Mouse (Mus musculus): ENCODE measurements at regions not wholly inside any gene's neighbourhood (a gene's known extent, or its start where the extent isn't known, plus 50 kb on each side); places are given as distances from the start of the nearest gene placed in this dataset.
"Not testable (repeated sequence)": the region's sequence is repeated elsewhere in the genome, so short reads cannot be mapped to it uniquely, and the experiment has no call there.

DNA sequence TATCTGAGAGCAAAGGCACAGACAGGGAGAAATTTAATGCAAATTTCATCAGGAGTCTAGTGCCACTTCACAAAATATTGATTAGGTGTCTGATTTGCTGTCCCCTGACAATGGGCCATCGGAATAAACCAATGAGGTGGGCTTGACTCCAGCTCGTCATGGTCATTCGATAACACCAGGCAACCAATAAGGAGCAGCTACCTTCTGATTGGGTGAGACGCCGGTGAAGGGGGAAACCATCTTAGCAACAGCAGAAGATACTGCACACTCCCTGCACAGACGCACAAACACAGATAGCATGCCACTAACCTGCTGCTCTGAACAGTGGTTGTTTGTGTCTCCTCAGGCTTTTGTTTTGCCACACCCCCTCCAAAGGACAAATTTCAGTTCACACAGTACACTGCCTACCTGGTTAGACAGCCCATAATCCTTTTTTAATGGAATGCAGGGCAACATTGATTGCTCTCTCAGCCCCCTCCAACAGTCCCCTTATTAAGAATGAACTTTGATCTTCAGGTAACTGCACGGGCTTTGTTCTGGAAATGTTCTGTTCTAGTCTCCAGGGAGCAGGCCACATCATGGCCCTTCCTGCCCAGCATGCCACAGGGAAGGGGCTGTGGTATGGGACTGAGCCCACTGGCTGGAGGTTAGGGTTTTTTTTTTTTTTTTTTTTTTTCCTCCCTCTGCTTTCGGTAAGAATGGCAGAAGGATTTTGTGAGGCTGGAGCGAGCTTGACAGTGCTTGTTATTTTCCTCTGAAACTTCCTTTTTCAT lies 285.1 kb upstream of the Ubash3b start:
- no peak for DNase-seq (ENCODE audit: low spot score)

DNA sequence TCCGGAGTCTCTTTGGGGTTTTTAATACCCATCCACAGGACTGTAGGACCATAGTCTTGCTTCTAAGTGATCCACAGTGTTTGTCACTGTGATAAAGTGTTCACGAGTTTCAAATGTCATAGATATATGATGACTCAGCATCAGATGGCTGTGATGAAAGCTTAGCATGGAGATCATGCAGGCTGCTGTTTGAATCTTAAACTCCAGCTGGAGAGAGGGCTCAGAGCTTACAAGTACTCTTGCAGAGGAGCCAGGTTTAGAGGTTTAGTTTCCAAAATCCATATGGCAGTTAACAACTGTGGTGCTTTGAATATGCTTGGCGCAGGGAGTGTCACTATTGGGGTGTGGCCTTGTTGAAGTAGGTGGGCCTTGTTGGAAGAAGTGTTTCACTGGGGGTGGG lies 280.9 kb upstream of the Ubash3b start:
- DNase-seq (ENCODE audit: low spot score): no peak

DNA sequence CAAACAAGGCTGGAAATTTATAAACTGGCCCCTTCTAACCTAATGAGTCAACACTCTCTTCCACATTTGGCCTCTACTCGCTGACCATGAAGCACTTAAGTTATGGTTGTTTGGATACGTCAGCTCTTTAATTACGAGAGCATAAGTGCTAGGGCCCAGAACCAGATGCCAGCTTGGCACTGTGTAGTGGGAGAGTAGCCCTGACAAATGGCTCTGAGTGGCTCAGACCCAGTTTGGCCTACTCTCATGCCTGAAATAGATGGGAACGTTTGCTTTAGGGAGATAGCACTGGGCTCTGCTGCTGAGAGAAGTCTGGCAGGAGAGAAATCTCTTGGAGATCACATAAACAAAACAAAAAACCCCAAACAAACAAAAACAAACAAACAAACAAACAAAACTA lies 278.5 kb upstream of the Ubash3b start:
- no peak for DNase-seq (ENCODE audit: low spot score)

DNA sequence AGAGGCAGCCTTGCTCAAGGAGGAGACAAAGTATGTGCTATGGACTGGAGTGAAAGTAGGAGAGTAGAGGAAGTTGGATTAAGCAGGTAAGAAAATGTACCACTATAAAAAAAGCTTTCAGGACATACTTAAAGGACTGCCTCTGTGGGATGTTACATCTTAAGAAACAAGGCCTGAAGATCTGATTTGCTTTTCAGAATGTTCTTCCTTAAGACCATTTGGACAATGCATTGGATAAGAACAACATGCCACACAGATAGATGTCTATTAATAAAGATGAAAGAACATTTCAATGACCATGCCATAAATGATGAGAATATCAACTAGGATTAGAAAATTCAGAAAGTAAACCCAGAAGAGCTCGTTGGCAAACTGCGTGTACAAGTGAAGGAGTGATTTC lies 276.6 kb upstream of the Ubash3b start:
- DNase-seq (ENCODE audit: low spot score): no peak

DNA sequence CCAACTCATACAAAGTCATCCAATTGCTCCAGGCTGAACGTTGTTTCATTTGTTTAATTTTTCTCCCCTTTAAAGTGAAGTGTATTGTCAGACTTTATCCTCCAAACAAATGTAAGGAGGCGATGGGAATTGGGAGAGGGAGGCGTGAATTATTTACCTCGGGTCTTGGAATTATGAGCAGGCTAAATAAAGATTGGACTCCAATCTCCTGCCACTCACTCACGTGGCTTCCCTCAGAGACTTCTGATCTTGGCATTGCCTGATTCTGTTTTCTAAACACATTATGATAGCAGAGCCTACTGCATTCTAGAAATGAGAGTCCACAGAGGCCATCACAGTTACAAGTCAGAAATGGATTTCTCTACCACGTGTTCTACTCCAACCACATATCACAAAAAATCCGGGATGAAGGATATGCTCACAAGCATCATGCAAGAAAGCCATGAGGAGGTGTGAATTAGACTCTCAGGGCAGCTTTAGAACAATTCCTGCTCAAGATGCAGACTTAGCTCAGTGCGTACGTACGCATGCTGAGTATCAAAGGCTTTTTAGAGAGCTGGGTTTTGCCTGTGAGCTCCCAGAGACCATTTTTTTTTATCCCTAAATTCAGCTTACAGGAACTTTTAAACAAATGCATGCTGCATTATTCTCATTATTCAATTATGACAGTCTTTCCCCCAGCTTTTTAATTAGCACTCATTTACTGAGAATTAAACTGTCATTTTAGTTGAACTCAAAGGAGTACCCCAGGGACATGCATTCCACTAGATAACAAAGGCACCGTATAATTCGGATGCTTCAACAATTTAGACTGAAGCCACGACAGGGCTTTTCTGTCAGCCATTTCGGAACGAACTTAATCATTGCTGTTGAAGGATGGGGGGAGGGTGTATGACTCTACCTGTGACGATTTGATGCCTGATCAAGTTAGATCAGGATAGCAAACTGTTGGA lies 269.2 kb upstream of the Ubash3b start:
- no peak for DNase-seq (ENCODE audit: low spot score)

DNA sequence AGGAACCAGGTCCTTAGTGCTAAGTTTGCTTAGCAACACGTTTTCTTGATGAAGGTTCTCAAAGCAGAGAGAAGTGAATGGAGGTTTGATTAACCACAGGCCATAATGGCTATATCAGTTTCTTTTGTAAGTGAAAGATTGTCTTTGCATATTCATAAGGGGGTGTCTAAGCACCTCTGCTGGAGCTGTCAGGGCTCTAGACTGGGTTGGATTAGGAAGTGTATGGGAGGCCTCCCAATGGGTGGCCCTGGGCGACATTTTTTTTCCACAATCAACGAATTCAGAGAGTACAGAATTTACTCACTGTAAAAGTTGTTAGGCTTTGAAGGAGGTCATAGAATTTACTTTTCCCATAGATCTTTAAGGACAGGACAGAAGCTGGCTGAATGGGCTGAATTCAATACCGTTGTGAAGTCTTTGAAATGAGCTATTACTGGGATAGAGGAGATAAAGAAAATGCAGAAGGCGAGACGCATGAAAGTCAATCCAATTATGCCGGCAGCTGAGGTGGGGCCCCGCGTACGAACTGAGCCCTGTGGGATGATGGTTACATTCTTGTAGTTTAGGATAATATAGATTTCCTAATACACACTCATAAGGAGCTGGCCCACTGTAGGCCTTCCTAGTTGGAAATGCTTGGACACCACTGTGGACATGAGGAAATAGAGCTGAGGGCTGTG lies 268.4 kb upstream of the Ubash3b start:
- DNase-seq (ENCODE audit: low spot score): no peak

DNA sequence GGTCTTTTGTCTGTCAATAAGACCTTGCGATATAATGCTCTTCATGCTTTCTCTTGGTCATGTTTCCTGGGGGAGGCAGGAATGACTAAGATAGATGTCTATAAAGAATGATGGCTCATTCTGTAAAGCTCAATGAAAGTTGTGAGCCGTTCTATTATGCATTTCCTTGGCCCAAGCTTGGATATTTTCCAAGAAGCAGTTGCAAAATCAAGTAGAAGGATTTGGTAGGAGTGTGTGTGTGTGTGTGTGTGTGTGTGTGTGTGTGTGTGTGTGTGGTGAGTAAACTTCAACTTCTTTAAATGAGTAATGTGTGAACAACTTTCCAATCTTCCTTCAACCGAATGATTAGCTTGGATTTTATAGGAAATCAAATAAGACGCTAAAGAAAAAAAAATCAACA lies 267.7 kb upstream of the Ubash3b start:
- no peak for DNase-seq (ENCODE audit: low spot score)

DNA sequence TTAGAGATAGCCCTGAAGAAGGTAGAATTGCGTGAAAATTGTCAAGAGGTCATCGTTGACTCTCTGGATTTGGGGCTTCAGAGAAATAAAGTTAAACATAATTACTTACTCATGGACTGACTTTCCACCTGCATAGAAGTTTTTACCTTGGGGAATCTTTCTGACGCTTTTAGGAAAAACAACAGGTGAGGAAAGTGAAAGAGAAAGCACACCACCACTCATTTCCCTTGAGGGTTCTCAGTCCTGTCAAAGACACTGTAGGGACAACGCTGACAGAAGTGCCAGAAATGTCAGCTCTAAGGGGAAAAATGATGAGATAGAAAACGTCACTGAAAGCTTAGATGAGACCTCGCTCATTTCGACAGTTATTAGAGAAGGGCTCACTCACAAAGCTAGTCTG lies 265.2 kb upstream of the Ubash3b start:
- DNase-seq (ENCODE audit: low spot score): no peak

DNA sequence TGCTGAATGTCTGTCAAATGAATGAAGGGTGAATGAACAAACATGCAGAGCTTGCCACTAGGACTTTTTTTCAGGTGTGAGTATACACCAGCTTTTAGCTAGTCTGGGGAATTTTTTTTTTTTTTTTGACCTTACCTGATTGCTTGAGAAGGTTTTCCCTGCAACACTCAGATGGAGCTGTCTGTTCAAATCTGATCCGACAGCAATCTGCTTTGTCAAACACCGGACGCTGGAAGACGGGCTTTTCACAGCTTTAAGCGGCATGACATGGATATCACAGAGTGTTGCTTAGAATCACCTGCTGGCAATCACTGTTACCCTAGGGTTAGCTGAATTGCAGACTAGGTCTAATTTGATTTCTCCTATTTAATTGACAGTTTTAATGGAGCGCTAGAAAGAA lies 263.7 kb upstream of the Ubash3b start:
- no peak for DNase-seq (ENCODE audit: low spot score)

DNA sequence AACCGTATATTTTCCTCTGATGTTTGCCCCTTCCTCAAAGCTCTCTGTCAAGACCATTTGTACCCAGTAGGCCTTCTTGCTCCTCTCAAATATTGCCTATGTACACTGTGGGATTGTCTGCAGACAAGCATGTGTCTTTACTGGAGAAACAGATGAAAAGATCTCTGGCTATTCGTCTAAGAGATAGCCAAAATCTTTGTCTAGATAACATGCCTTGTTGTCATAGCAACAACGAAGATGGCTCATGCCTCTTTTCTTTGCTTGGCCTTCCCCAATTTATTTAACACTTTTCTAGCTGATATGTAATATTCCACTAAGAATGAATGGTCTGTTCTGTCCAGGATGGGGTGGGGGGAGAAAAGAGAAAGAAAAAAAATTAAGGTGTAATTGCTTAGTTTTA lies 252.3 kb upstream of the Ubash3b start:
- no peak for DNase-seq (ENCODE audit: low spot score)

DNA sequence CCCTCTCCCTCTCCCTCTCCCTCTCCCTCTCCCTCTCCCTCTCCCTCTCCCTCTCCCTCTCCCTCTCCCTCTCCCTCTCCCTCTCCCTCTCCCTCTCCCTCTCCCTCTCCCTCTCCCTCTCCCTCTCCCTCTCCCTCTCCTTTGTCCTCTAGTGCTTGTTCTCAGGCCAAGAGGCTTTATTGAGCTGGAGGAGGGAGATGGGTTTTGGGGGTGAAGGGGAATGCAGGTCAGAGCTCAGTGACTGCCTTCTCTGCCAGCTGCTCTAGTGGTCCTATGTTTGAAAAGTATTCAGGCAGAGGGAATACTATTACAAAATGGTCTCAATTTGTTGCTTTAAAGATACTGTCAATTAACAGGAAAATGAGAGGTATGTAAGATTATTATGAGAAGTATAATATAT lies 251.6 kb upstream of the Ubash3b start:
- DNase-seq (ENCODE audit: low spot score): not testable (repeated sequence)

DNA sequence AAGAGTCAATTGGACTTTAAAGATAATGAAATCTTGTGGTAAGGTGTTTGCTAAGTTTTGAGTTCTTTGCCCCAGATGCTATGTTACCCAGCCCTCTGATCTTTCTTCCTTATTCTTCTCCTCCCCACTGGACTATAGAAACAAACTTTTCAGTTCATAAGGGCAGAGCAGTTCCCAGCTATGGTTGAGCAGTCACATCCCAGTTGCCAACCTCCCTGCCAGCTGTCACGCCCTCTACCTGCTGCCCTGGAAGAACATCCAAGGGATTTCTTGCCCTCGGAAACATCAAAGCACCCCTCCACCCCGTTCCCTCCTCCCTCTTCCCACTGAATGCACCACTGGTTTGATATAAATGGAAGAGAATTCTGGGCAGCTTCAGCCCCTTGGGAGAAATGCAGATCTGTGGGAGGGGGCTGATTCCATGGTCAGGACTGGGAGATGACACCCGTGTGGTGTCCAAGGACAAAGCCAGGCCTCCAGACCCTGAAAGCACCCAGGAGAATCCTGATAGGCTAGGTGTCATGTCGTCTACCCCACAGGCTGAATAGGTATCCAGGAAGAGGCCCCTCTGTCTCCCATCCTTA lies 250.8 kb upstream of the Ubash3b start:
- DNase-seq (ENCODE audit: low spot score): no peak

DNA sequence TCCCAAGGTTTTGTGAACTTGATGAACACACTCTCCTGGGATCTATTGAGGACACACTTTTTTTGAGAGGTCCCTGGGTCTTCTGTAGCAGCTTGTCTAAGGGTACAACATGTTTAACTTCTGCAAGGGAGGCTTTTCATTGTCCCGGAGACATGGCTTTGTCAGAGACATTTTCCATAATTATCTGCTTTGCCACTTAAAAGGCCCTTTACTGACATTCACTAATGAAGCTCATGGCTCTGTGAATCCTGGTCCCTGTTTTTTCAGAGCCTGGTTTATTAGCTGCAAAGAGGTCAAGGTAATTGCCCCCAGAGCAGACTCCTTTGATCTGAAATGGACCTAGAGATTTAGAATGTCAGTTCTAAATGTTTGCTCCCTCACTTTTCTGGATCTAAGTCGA lies 246.8 kb upstream of the Ubash3b start:
- no peak for DNase-seq (ENCODE audit: low spot score)

DNA sequence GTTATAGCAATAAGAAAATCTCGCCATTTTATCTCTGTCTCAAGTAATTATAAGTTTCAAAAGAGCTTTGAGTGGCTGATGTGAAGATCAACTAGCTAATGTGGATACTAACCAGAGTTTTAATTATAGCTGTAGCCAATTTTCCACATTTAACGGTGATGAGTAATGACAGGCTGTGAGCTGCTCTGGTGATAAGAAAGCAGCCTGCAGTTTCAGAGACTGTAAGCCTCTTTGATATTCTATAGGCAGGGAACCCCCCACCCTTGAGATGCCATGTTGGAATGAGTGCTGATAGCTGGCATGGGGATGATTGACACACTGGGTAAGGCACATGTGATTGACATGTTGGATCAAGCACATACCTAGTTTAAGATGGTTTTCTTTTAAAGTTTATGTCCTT lies 245.6 kb upstream of the Ubash3b start:
- DNase-seq (ENCODE audit: low spot score): no peak

DNA sequence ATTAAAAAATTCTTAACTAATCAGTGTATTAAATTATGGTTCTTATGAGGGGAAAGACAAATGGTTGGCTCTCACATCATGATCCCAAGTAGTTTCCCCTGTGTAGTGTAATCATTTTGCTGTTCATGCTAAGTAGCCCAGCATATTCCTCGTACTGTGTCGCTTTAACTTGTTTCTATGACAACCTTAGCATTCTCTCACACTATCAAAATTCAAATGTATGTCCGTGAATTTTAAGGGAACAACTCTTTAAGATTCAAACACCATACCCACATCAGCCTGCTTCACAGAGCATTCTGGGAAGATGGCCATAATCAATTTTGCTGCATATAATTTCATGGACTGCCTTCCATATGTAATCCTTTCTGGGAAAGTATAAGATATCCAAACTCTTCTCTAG lies 241.4 kb upstream of the Ubash3b start:
- DNase-seq (ENCODE audit: low spot score): no peak

DNA sequence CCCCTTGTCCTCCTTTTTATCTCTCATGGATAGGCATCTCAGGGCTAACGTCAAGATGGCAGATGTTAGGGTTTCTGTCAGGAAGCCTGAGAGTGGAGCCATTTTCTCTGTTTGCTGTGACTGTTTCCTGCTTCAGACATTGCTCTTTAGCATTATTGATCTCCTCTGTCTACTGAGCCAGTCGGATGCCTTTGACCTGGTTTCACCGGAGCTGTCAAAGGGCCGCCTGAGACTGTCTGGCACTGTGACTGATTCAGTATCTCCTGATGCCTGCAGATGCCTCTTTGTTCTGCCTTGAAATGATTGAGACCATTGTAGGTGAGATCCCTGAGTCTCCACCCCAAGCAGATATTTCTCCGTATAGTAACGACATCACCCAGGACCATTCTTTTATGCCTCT lies 239.5 kb upstream of the Ubash3b start:
- no peak for DNase-seq (ENCODE audit: low spot score)

DNA sequence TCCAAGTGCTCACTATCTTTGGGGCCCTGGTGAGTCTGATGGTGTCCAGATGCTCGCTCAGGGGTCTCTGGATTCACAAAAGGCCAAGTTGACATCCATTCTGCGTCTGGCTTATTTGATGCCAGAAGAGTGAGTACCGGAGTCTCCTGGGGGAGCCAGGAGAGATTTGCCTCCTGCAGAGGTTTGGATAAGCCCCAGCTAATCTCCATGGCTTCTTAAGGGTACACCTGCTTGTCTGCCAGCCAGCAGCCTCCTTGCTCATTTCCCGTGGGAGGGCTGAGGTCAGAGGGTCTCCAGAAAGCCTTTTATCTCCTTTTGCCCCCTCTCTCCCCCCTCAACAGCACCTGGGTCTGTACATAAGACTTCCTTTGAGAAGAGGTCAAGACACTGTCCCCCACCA lies 234.0 kb upstream of the Ubash3b start:
- DNase-seq (ENCODE audit: low spot score): no peak

DNA sequence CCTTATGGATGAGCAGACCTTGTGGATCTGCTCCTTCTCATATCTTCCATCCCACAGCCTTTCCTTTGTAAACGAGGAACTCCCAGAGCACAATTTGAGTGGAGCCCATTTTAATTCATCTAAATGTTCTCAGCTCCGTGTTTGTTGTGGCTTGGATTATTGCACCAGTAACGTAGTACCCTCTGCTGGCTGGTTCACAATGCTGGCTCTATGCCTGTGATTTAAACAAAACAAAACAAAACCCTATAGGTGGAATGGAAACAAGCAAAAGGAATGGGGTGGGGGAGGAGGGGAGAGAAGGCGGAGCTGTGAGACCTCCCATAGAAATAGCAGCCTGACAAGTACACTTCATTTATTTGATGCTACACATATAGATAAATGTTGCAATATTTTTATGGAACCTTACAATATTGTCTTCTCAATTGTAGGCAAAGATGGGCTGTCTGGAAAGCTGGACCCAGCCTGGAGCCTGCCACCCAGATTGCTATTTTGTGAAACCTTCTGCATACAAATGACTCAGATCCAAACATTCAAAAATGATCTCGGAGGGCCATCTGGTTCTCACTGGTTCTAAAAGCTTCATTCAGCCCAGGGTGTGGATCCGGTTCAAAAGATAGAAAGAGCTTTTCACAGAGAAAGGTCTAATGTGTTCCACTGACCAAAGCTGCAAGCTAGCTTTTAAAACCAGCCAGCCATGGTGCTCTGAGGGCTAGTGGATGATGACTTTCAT lies 230.3 kb upstream of the Ubash3b start:
- no peak for DNase-seq (ENCODE audit: low spot score)

DNA sequence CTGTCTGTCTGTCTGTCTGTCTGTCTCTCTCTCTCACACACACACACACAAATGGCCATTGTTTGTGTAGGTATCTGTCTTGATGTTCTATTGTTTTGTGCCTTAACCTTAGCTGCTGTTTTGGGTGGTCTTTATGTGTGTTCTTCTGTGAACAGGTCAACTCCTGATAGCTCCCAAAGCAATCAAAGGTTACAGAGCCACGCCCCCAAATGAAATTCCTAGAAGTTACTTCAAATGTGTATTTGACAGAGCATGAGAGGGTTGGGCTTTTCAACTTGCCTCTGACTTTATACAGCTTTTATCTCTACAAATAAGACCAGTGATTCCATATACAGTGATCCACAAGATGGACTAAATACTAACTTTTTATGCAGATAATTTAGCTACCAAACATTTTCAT lies 217.8 kb upstream of the Ubash3b start:
- no peak for DNase-seq (ENCODE audit: low spot score)

DNA sequence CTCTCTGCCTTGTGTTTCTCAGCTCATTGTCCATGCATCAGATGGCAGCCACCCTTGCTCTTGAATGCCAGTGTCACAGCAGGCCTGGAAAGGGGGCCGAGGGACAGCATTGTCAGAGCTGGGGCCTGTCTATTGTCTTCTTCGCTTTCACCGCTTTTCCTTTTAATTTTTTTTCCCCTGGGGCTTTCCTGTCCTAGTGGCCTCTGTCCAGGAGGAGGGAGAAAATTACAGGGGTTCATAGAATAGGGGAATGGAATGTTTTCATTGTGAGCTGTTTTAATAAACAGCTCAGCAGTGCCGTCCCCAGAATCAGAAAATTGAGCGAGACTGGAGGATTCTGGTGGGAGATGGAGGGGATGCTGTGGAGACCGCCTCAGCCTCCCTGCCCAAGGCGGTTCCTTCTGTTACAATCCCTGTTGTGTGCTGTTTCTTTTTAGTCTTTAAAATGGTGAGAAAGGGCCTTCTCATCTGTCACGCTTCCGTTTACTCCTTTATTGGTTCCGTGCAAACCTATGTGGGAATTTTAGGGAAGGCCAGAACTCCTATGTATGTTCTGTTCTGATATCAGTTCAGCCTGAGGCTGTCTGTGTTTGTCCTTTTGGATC lies 217.2 kb upstream of the Ubash3b start:
- no peak for DNase-seq (ENCODE audit: low spot score)

Measured in T-cell, adult 2 months (primary cell).